Mouse (Mus musculus) gastrocnemius, postnatal 36 days (tissue): Measurements from ENCODE around the gene Nfkb1. TPM values are rescaled to one million over a fixed set of nuclear protein-coding genes. Genes with fewer than 3 reads are reported as not detected.

ENCODE experiments used
- DNase-seq, 2 experiments: peaks; one replicate each; pipeline ENCODE4 v3.0.0; 2022
- intact Hi-C: fragments of 180-260 bp; cut with DNase I; formaldehyde crosslinking; loops from one replicate; pipeline ENCODE4 v1.15.1; 2025
- long read RNA-seq, 2 experiments: library from polyadenylated mRNA; stranded (forward); transcript quantifications; one replicate each; pipeline ENCODE4 v2.0.0; 2021
- total RNA-seq, 2 experiments: library from RNA; stranded (reverse); gene quantifications; 2 replicates each; pipeline ENCODE4 v1.2.3; 2021

Gene Nfkb1
- total RNA-seq: 10 to 100 TPM; 17.0 to 17.9 TPM
- long read RNA-seq, experiment 1, full-length matches to known transcripts: 4 of 4 reads
- long read RNA-seq, experiment 1, partial matches to known transcripts: 0 of 4 reads
- long read RNA-seq, experiment 1, other reads (novel, unspliced or antisense): 0 of 4 reads
- long read RNA-seq, experiment 2, full-length matches to known transcripts: 1 of 4 reads
- long read RNA-seq, experiment 2, partial matches to known transcripts: 3 of 4 reads
- long read RNA-seq, experiment 2, other reads (novel, unspliced or antisense): 0 of 4 reads

- DNase-seq: peak; percentile 52 to 61
- intact Hi-C loops: no loop called here
These were observed at the start of gene Nfkb1 for GRCm38 (mm10) chr3:135691191-135692131. Gene Nfkb1, minus strand, starts transcription at chr3:135691547.

- intact Hi-C loops: no loop called here
- no peak for DNase-seq
These were observed 49.4 kb upstream of the Nfkb1 start for GRCm38 (mm10) chr3:135740711-135741110.

DNA sequence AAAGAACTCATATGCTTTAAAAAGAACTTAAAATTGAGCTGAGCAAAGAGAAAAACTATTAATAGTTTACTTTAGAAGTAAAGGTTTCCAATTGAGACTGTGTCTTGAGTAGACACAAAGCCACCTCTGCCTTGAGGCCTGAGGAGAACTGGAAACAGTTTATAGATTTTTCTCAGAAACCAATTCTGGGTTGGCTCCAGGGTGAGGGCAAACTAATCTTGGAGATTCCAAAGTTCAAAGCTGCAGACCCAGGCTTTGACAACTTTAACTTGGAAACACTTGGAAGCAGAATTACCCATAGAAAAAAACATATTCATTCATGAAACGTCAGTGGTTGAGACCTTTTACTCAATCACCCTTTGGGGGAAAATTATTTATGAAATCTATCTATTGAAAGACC lies 43.4 kb upstream of the Nfkb1 start:
- DNase-seq: no peak
- intact Hi-C loops: loop anchor here (5.0 kb wide), 1 partner anchor 452 kb away; the partner anchor contains the start of gene Bdh2

GRCm38 (mm10) chr3:135732747-135733445 lies 41.5 kb upstream of the Nfkb1 start:
- intact Hi-C loops: loop anchor here (5.0 kb wide), 1 partner anchor 451 kb away; the partner anchor contains the start of gene Bdh2
- no peak for DNase-seq

GRCm38 (mm10) chr3:135731292-135732047 lies 40.1 kb upstream of the Nfkb1 start:
- peak; percentile 54 to 88 for DNase-seq
- intact Hi-C loops: loop anchor here (5.0 kb wide), 1 partner anchor 449 kb away; the partner anchor contains the start of gene Bdh2

- no peak for DNase-seq
- intact Hi-C loops: loop anchor here (5.0 kb wide), 1 partner anchor 448 kb away; the partner anchor contains the start of gene Bdh2
These were observed 39.4 kb upstream of the Nfkb1 start for GRCm38 (mm10) chr3:135730790-135731189.

DNA sequence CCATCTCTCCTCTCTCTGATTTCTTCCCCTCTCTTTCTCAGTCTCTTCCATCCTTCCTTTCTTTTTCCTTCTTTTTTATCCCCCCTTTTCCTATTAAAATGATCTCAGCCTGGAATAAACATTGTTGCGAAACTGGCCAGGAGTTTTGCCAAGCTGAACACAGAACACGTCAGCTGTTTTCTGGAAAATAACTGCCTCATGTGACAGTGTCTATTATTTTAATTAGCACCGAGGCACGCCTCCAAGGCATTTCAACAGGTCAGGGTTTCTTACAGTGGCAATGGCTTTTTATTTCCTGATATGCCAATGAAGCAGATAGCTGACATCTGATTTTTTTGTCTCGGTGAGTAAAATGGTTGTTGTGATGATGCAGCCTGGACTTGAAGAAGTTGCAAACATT lies 38.2 kb upstream of the Nfkb1 start:
- DNase-seq: peak; percentile 31 to 40
- intact Hi-C loops: loop anchor here (5.0 kb wide), 2 partner anchors 97 to 332 kb away; no protein-coding TSS in a partner anchor

DNA sequence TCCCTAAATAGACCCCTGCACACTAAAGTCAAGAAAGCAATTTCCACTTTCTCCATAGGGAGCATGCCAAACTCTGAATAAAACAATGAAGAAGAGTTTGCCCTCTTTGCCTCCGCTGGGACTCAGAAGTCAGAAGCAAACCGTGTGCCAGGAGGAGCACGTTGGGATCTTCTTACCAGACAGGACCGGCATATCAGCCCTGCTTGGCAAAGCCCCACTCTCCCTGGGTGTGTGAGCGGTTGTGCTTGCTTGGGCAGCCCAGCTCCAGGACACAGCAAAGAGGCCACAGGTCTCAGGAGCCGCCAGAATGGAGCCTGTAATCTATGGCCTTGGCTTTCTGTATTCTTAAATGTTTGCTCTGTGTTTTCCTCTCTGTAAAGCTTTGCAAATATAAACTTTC lies 37.6 kb upstream of the Nfkb1 start:
- intact Hi-C loops: loop anchor here (5.0 kb wide), 2 partner anchors 97 to 332 kb away; no protein-coding TSS in a partner anchor
- peak; percentile 20 to 36 for DNase-seq

GRCm38 (mm10) chr3:135727339-135727738 lies 36.0 kb upstream of the Nfkb1 start:
- DNase-seq: no peak
- intact Hi-C loops: loop anchor here (5.0 kb wide), 2 partner anchors 95 to 330 kb away; no protein-coding TSS in a partner anchor

- intact Hi-C loops: loop anchor here (5.0 kb wide), 2 partner anchors 94 to 329 kb away; no protein-coding TSS in a partner anchor
- no peak for DNase-seq
These were observed 35.4 kb upstream of the Nfkb1 start for GRCm38 (mm10) chr3:135726521-135727275.

DNA sequence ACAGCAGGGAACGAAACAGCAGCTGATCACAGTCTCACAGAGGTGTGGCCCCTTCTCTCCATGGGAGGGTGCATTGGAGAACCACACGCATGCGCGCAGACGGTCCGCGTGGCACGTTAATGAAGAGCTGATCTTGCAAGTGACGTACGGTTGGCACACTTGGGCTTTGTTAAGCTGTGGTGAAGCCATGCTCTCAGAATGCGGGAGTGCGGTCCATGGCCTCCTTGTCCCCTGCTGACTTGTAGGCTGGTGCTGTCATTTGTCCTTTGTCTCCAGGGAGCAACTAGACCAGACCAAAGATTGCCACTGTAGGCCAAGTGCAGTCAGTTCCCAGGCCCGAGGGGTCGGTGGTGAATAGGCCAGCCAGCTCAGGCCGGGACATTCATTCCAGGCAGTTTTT lies 34.7 kb upstream of the Nfkb1 start:
- no peak for DNase-seq
- intact Hi-C loops: loop anchor here (5.0 kb wide), 2 partner anchors 94 to 329 kb away; no protein-coding TSS in a partner anchor

GRCm38 (mm10) chr3:135722104-135722503 lies 30.8 kb upstream of the Nfkb1 start:
- intact Hi-C loops: no loop called here
- DNase-seq: no peak

- intact Hi-C loops: no loop called here
These were observed 28.6 kb upstream of the Nfkb1 start for GRCm38 (mm10) chr3:135719969-135720368.

GRCm38 (mm10) chr3:135719179-135719532 lies 27.8 kb upstream of the Nfkb1 start:
- DNase-seq: no peak
- intact Hi-C loops: no loop called here

More at GRCm38 (mm10) chr3:135719969-135720368, 28.6 kb upstream of the Nfkb1 start:
- no peak for DNase-seq

DNA sequence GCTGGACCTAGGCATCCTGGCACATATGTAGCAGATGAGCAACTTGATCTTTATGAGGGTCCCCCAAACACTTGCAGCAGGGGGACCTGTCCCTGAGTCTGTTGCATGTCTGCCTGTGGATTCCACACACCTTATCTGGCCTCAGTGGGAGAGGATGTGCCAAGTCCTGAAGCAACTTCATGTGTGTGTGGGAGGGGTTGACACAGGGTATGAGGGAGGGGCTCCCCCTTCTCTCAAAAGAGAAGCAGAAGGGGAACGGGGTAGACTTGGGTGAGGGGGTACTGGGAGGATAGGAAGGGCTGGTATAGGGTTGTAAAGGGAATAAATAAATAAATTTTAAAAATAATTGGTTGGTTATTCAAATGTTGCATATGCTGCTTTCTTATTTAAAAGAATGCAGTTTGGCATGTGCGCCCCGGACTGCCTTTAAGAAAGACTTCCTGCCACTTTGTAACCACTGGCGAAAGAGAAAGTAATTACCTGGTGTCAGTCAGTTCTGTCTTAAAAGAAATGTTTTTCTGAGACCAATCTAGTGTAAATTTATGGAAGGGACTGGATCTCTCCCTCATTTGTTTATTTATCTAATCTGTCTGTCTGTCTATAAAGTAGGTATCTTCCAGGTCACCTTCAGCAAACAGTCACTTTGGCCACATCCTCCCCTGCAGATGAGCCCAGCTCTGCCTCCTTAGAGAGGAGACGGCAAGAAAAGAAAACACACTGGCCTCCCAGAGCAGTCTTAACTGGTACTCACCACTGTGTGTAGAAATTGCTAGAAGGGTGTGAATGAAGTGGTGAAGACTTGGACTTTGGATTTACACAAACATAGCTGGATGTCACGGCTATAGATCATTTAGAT lies 27.2 kb upstream of the Nfkb1 start:
- intact Hi-C loops: no loop called here
- DNase-seq: no peak

- intact Hi-C loops: no loop called here
- DNase-seq: no peak
These were observed 21.9 kb upstream of the Nfkb1 start for GRCm38 (mm10) chr3:135713016-135713950.

GRCm38 (mm10) chr3:135711613-135712012 lies 20.3 kb upstream of the Nfkb1 start:
- no peak for DNase-seq
- intact Hi-C loops: no loop called here
